Mouse (Mus musculus) cerebellum, adult 2 months (tissue): ENCODE measurements around the gene Supt6.

Source experiments
- CTCF ChIP-seq: fragments of 200-500 bp; IDR thresholded peaks from 2 replicates; pipeline ENCODE4 v1.5.1; 2011; ENCODE audit warnings: low read depth, mild to moderate bottlenecking, control low read depth, low read length, moderate library complexity, borderline replicate concordance; ENCODE audit not compliant: insufficient read depth
- POLR2A ChIP-seq: fragments of 200-500 bp; IDR thresholded peaks from 2 replicates; pipeline ENCODE4 v1.6.1; 2011; ENCODE audit warnings: low read length, control low read depth, borderline replicate concordance; ENCODE audit not compliant: insufficient read depth

DNA sequence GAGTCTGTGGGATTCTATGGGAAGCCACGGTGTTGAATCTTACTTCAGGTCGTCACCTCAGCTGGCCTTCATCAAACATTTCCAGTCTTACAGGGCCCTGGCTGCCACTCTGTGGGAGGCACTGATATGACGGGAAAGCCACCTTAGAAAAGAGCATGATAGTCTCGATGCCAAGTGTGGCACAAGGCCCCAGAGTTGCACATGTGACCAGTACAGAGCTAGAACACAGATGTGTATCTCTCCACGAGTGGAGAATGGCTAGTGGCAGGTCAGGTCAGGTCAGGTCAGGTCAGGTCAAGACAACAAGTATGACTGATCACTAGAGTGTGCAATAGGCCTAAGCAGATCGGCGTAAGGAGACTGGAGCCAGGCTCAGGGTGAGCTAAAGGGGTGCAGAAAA, 35.2 kb downstream of the Supt6 start:
- no peak for TF ChIP-seq POLR2A
- no peak for TF ChIP-seq CTCF
